Mouse (Mus musculus): ENCODE measurements around the gene Guk1. TPM values are rescaled to one million over a fixed set of nuclear protein-coding genes. Genes with fewer than 3 reads are reported as not detected.

The Guk1 gene
- polyA plus RNA-seq, 1 experiment from 2014 or later, result 136 TPM

DNA sequence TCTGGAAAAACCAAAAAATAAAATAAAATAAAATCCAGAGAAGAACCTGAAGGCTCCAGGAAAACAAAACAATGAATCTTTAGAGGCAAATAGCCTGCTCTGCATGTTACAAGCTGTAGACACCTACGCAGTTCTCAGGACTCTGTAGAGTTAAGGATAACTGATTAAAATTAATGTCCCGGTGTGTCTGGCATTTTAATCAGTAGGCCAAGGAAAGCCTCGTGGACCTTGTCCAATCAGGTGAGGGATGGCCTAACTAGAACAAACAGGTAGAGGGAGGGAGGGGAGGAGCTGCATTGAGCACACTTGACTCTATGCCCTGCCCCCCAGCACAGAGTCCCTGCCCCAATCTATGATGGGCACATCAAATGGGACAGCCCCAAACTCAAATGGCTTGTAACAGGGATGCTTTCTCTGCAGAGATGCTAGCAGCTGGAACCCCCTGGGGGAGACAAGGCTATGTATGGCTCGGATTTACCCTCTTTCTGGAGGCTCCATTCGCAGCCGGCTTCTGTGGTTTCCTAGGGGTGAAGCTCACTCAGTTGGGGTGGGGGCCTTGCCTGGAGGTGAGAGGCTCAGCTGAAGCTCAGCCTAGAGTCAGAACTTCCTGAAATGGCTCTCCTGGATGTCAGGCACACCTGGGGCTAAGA, 17.7 kb downstream of the Guk1 start:
- WGBS, result 55% methylated on average over 6 of the region's 6 CpGs
- Histone ChIP-seq H3K4me2 (ENCODE audit: low read length) (no peak overlapping the region), H3K27me3 (ENCODE audit: control insufficient read depth, insufficient read depth, low read length) (peaks cover 55% of the 10 kb centered on the region), H3K4me3 (ENCODE audit: control insufficient read depth in 1 of 2, insufficient read depth in 1 of 2, low read depth in 1 of 2, low read length in 2 of 2) (no peak overlapping the region), H3K36me3 (ENCODE audit: control insufficient read depth, insufficient read depth, low read length) (no peaks in the 10 kb centered on the region), H3K27ac (replicated peaks in 1 of 2; ENCODE audit: control insufficient read depth in 1 of 2, insufficient read depth in 1 of 2, low read depth in 2 of 2, low read length in 2 of 2) (no peak overlapping the region), H3K9ac (ENCODE audit: low read length) (no peak overlapping the region), H3K4me1 (ENCODE audit: control insufficient read depth in 2 of 2, insufficient read depth in 2 of 2, low read length in 2 of 2) (peaks cover 10 to 18% of the 10 kb centered on the region in 2 experiments; a peak in 3 of 4 replicates), H3K9me3 (ENCODE audit: control insufficient read depth, low read length) (no peaks in the 10 kb centered on the region)
- no peak for ATAC-seq (ENCODE audit: insufficient number of reproducible peaks, insufficient read depth, low FRiP score, low read depth)

- WGBS, result 75% methylated on average over 4 of the region's 4 CpGs
- Histone ChIP-seq H3K9ac (ENCODE audit: low read length) (no peak overlapping the region), H3K4me2 (ENCODE audit: low read length) (no peak overlapping the region), H3K4me3 (ENCODE audit: control insufficient read depth in 1 of 2, insufficient read depth in 1 of 2, low read depth in 1 of 2, low read length in 2 of 2) (no peak overlapping the region), H3K4me1 (ENCODE audit: control insufficient read depth in 2 of 2, insufficient read depth in 2 of 2, low read length in 2 of 2) (peaks cover 5 to 16% of the 10 kb centered on the region in 2 experiments; a peak in 3 of 4 replicates), H3K27ac (replicated peaks in 1 of 2; ENCODE audit: control insufficient read depth in 1 of 2, insufficient read depth in 1 of 2, low read depth in 2 of 2, low read length in 2 of 2) (no peak overlapping the region), H3K9me3 (ENCODE audit: control insufficient read depth, low read length) (no peaks in the 10 kb centered on the region), H3K27me3 (ENCODE audit: control insufficient read depth, insufficient read depth, low read length) (peaks cover 22% of the 10 kb centered on the region), H3K36me3 (ENCODE audit: control insufficient read depth, insufficient read depth, low read length) (no peaks in the 10 kb centered on the region)
- ATAC-seq (ENCODE audit: insufficient number of reproducible peaks, insufficient read depth, low FRiP score, low read depth), result no peak
Observed at GRCm38 (mm10) chr11:59170549-59170948, 21.5 kb downstream of the Guk1 start.

DNA sequence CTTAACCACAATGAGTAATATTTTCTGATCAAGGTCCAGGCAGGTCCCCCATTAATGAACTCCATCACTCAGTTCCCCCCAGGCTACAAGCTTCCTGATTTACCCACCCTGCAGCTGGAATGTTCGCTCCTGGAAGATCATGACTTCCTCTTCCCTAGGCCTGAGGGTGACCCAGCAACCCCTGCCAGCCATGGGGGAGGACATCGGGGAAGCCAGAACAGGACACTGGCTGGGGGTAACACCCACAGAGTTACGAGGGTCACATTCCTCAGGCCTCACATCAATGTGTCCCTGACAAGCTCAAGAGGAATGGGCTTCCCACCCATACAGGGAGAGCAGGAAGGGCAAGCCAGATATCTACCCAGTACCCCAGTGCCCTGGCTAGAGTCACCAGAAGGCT, 22.2 kb downstream of the Guk1 start:
- no peaks in the 10 kb centered on the region for H3K36me3 ChIP-seq (ENCODE audit: control insufficient read depth, insufficient read depth, low read length)
- no peak for ATAC-seq (ENCODE audit: insufficient number of reproducible peaks, insufficient read depth, low FRiP score, low read depth)
- no peak overlapping the region for H3K27ac ChIP-seq (replicated peaks in 1 of 2; ENCODE audit: control insufficient read depth in 1 of 2, insufficient read depth in 1 of 2, low read depth in 2 of 2, low read length in 2 of 2)
- peaks cover 15% of the 10 kb centered on the region for H3K27me3 ChIP-seq (ENCODE audit: control insufficient read depth, insufficient read depth, low read length)
- H3K9me3 ChIP-seq (ENCODE audit: control insufficient read depth, low read length), result no peaks in the 10 kb centered on the region
- peaks cover 5 to 16% of the 10 kb centered on the region in 2 experiments; a peak in 3 of 4 replicates for H3K4me1 ChIP-seq (ENCODE audit: control insufficient read depth in 2 of 2, insufficient read depth in 2 of 2, low read length in 2 of 2)
- H3K4me3 ChIP-seq (ENCODE audit: control insufficient read depth in 1 of 2, insufficient read depth in 1 of 2, low read depth in 1 of 2, low read length in 2 of 2), result no peak overlapping the region
- 47% methylated on average over 3 of the region's 3 CpGs for WGBS
- H3K4me2 ChIP-seq (ENCODE audit: low read length), result no peak overlapping the region
- H3K9ac ChIP-seq (ENCODE audit: low read length), result no peak overlapping the region

DNA sequence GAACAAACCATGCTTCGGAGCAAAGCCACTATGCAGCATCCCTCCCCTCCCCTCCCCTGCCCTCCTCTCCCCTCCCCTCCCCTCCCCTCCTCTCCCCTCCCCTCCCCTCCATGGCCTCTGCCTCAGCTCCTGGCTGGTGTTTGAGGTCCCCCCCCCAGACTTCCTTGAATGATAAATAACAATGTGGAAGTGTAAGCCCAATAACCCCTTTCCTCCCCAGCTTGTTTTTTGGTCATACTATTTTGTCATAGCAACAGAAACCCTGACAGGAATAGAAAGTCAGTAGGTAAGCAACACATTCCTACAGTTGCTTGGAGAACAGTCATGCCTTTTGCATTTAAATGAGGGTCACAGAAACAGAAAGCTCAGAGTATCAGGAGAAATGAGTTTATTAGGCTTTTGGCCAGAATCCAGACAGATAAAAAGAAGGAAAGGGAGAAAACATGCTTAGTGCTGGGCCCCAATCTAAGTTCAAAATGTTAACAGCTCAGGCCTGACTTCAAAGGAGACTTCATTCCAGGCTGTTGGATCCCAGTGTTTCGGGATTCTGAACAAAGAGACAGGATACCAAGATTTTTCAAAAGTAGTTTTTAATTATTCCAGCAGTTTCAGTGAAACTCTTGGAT, 26.3 kb downstream of the Guk1 start:
- no peaks in the 10 kb centered on the region for H3K36me3 ChIP-seq (ENCODE audit: control insufficient read depth, insufficient read depth, low read length)
- no peak overlapping the region for H3K4me2 ChIP-seq (ENCODE audit: low read length)
- 36% methylated on average over 2 of the region's 2 CpGs for WGBS
- no peak overlapping the region for H3K4me3 ChIP-seq (ENCODE audit: control insufficient read depth in 1 of 2, insufficient read depth in 1 of 2, low read depth in 1 of 2, low read length in 2 of 2)
- no peaks in the 10 kb centered on the region for H3K9me3 ChIP-seq (ENCODE audit: control insufficient read depth, low read length)
- ATAC-seq (ENCODE audit: insufficient number of reproducible peaks, insufficient read depth, low FRiP score, low read depth), result no peak
- no peaks in the 10 kb centered on the region for H3K27me3 ChIP-seq (ENCODE audit: control insufficient read depth, insufficient read depth, low read length)
- peaks cover 12 to 38% of the 10 kb centered on the region in 2 experiments for H3K4me1 ChIP-seq (ENCODE audit: control insufficient read depth in 2 of 2, insufficient read depth in 2 of 2, low read length in 2 of 2)
- H3K9ac ChIP-seq (ENCODE audit: low read length), result no peak overlapping the region
- peak overlapping the region in 1 of 2 experiments; percentile 43; a peak in 2 of 4 replicates for H3K27ac ChIP-seq (replicated peaks in 1 of 2; ENCODE audit: control insufficient read depth in 1 of 2, insufficient read depth in 1 of 2, low read depth in 2 of 2, low read length in 2 of 2)

- peaks cover 7 to 30% of the 10 kb centered on the region in 2 experiments; a peak in 3 of 4 replicates for H3K4me1 ChIP-seq (ENCODE audit: control insufficient read depth in 2 of 2, insufficient read depth in 2 of 2, low read length in 2 of 2)
- peak overlapping the region; percentile 86 for H3K4me2 ChIP-seq (ENCODE audit: low read length)
- peak overlapping the region in 1 of 2 experiments; percentile 70; a peak in 1 of 4 replicates for H3K4me3 ChIP-seq (ENCODE audit: control insufficient read depth in 1 of 2, insufficient read depth in 1 of 2, low read depth in 1 of 2, low read length in 2 of 2)
- no peaks in the 10 kb centered on the region for H3K9me3 ChIP-seq (ENCODE audit: control insufficient read depth, low read length)
- no peaks in the 10 kb centered on the region; the same call in 1 of the 2 replicates for H3K36me3 ChIP-seq (ENCODE audit: control insufficient read depth, insufficient read depth, low read length)
- no peak for ATAC-seq (ENCODE audit: insufficient number of reproducible peaks, insufficient read depth, low FRiP score, low read depth)
- H3K9ac ChIP-seq (ENCODE audit: low read length), result peak overlapping the region; percentile 87; the same call in 1 of the 2 replicates
- H3K27ac ChIP-seq (replicated peaks in 1 of 2; ENCODE audit: control insufficient read depth in 1 of 2, insufficient read depth in 1 of 2, low read depth in 2 of 2, low read length in 2 of 2), result peak overlapping the region; percentile 98 to 99; a peak in 3 of 4 replicates
- no peaks in the 10 kb centered on the region for H3K27me3 ChIP-seq (ENCODE audit: control insufficient read depth, insufficient read depth, low read length)
- WGBS, result 43% methylated on average over 9 of the region's 9 CpGs
Observed at GRCm38 (mm10) chr11:59164384-59164783, 27.6 kb downstream of the Guk1 start.

- Histone ChIP-seq H3K4me3 (ENCODE audit: control insufficient read depth in 1 of 2, insufficient read depth in 1 of 2, low read depth in 1 of 2, low read length in 2 of 2) (peak within 1 kb of the TSS; percentile 70 to 78), H3K4me1 (ENCODE audit: control insufficient read depth in 2 of 2, insufficient read depth in 2 of 2, low read length in 2 of 2) (peaks cover 7 to 30% of the 10 kb centered on the region in 2 experiments; a peak in 3 of 4 replicates), H3K9me3 (ENCODE audit: control insufficient read depth, low read length) (no peaks in the 10 kb centered on the region), H3K9ac (ENCODE audit: low read length) (peak within 1 kb of the TSS; percentile 87), H3K27me3 (ENCODE audit: control insufficient read depth, insufficient read depth, low read length) (no peaks in the 10 kb centered on the region), H3K36me3 (ENCODE audit: control insufficient read depth, insufficient read depth, low read length) (peaks cover 6% of the 10 kb centered on the region), H3K27ac (replicated peaks in 1 of 2; ENCODE audit: control insufficient read depth in 1 of 2, insufficient read depth in 1 of 2, low read depth in 2 of 2, low read length in 2 of 2) (peak within 1 kb of the TSS; percentile 98 to 99), H3K4me2 (ENCODE audit: low read length) (peak within 1 kb of the TSS; percentile 86)
- WGBS, result 2% methylated on average over 68 of the region's 68 CpGs
- peak; percentile 96 for ATAC-seq (ENCODE audit: insufficient number of reproducible peaks, insufficient read depth, low FRiP score, low read depth)
Observed at GRCm38 (mm10) chr11:59163255-59164236, 28.5 kb downstream of the Guk1 start, which contains the start of gene Iba57. Gene Iba57, minus strand, starts transcription at chr11:59163739.

All from heart, embryonic 14.5 days (tissue).